Comparison of ENCODE assay signal across 19 mouse cellular contexts in the genomic region with DNA sequence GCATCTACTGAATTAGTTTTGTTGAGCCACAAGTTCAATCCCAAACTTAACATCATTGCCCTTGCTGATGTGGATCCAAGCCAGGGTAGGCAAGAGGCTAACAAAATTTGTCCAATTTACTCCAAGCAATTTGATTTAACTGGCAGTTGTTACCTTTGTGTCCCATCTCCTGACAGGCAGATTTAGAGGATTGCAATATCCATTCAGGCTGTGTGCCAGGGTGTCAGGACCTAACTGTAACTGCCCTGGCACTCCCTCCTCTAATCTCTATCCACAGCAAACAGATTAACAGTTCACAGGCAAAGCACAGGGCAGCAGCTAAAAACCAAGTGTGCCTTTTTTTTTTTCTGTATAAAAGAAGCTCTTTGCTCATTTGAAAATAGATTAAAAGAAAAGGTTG.
DNase-seq lines count a peak whose midpoint lies in the region; ATAC-seq and TF ChIP-seq lines count a peak whose summit lies in the region.
"Had no signal": no experiment of that assay in that cellular context is flagged by ENCODE, and none has a peak within 500 bp of the region (broad histone marks: within the 10 kb centered on the region; RNA-seq: fewer than 3 reads in every experiment).

No protein-coding gene starts in this region.

- DNase-seq in adrenal gland, postnatal 10 days, result peak; percentile 2
- DNase-seq in adrenal gland, postnatal 25 days, result no peak
- DNase-seq in forebrain, embryonic 14.5 days (ENCODE audit: low spot score), result peak; percentile 7
- DNase-seq in forebrain, postnatal 0 days, result no peak
- DNase-seq in midbrain, postnatal 0 days (ENCODE audit: low spot score), result peak; percentile 2
- DNase-seq in gastrocnemius, adult 18-20 months (ENCODE audit: low spot score), result no peak
- DNase-seq: cerebellum, adult 8-10 months; embryo, embryonic 11 days; gastrocnemius, adult 2 months; gastrocnemius, postnatal 25 days; heart, adult 11 months; heart, postnatal 36 days; kidney, adult 11 months had no signal

- no peak for ATAC-seq in forebrain, embryonic 14.5 days
- ATAC-seq in forebrain, postnatal 0 days, result no peak
- ATAC-seq in midbrain, postnatal 0 days (ENCODE audit: low FRiP score), result no peak
- ATAC-seq in midbrain, embryonic 16.5 days, result no peak
- ATAC-seq: forebrain, embryonic 16.5 days; hindbrain, embryonic 16.5 days had no signal

- no peak overlapping the region for H3K27ac ChIP-seq in forebrain, embryonic 14.5 days (ENCODE audit: low read depth, low read length)
- no peak overlapping the region for H3K27ac ChIP-seq in forebrain, postnatal 0 days (ENCODE audit: low read depth, low read length)
- no peak overlapping the region for H3K27ac ChIP-seq in midbrain, postnatal 0 days (ENCODE audit: low read depth, low read length)
- H3K27ac ChIP-seq in midbrain, embryonic 16.5 days (ENCODE audit: low read length), result no peak overlapping the region
- H3K27ac ChIP-seq: embryonic facial prominence, embryonic 15.5 days; gastrocnemius, adult 2 months; heart, embryonic 13.5 days had no signal

- H3K4me1 ChIP-seq in forebrain, embryonic 14.5 days (ENCODE audit: control insufficient read depth, insufficient read depth, low read length), result no peaks in the 10 kb centered on the region
- H3K4me1 ChIP-seq in forebrain, postnatal 0 days (ENCODE audit: insufficient read depth), result no peaks in the 10 kb centered on the region
- no peaks in the 10 kb centered on the region for H3K4me1 ChIP-seq in midbrain, postnatal 0 days (ENCODE audit: insufficient read depth, low read length)
- no peaks in the 10 kb centered on the region for H3K4me1 ChIP-seq in midbrain, embryonic 16.5 days (ENCODE audit: control insufficient read depth, insufficient read depth, low read length)
- H3K4me1 ChIP-seq: embryonic facial prominence, embryonic 15.5 days; heart, embryonic 13.5 days had no signal

- H3K9me3 ChIP-seq in forebrain, embryonic 14.5 days (replicated peaks; ENCODE audit: control insufficient read depth, low read length), result no peaks in the 10 kb centered on the region
- H3K9me3 ChIP-seq in forebrain, postnatal 0 days (ENCODE audit: low read length), result no peaks in the 10 kb centered on the region
- no peaks in the 10 kb centered on the region for H3K9me3 ChIP-seq in midbrain, postnatal 0 days (ENCODE audit: low read length)
- no peaks in the 10 kb centered on the region for H3K9me3 ChIP-seq in midbrain, embryonic 16.5 days (replicated peaks; ENCODE audit: control insufficient read depth, low read length, poor library complexity, severe bottlenecking)
- H3K9me3 ChIP-seq: embryonic facial prominence, embryonic 15.5 days; heart, embryonic 13.5 days had no signal

- H3K27me3 ChIP-seq in forebrain, embryonic 14.5 days (replicated peaks; ENCODE audit: control insufficient read depth, insufficient read depth, low read length), result no peaks in the 10 kb centered on the region
- no peaks in the 10 kb centered on the region for H3K27me3 ChIP-seq in forebrain, postnatal 0 days (ENCODE audit: insufficient read depth, low read length)
- no peaks in the 10 kb centered on the region for H3K27me3 ChIP-seq in midbrain, postnatal 0 days (ENCODE audit: insufficient read depth, low read length)
- no peaks in the 10 kb centered on the region for H3K27me3 ChIP-seq in midbrain, embryonic 16.5 days (ENCODE audit: control insufficient read depth, insufficient read depth, low read depth, low read length)
- H3K27me3 ChIP-seq: embryonic facial prominence, embryonic 15.5 days; heart, embryonic 13.5 days had no signal

- no peak overlapping the region for H3K4me3 ChIP-seq in forebrain, embryonic 14.5 days (ENCODE audit: low read depth, low read length)
- no peak overlapping the region for H3K4me3 ChIP-seq in forebrain, postnatal 0 days (ENCODE audit: low read depth, low read length)
- H3K4me3 ChIP-seq in midbrain, postnatal 0 days (ENCODE audit: low read depth, low read length), result no peak overlapping the region
- no peak overlapping the region for H3K4me3 ChIP-seq in midbrain, embryonic 16.5 days (ENCODE audit: low read depth, low read length)
- H3K4me3 ChIP-seq: embryonic facial prominence, embryonic 15.5 days; erythroblast, embryonic 14.5 days; gastrocnemius, adult 2 months; heart, embryonic 13.5 days had no signal

- H3K9ac ChIP-seq in forebrain, embryonic 14.5 days (ENCODE audit: low read length), result no peak overlapping the region
- H3K9ac ChIP-seq in forebrain, postnatal 0 days, result no peak overlapping the region
- no peak overlapping the region for H3K9ac ChIP-seq in midbrain, postnatal 0 days (replicated peaks; ENCODE audit: low read length, poor library complexity, severe bottlenecking)
- no peak overlapping the region for H3K9ac ChIP-seq in midbrain, embryonic 16.5 days (ENCODE audit: low read depth, low read length)
- H3K9ac ChIP-seq: embryonic facial prominence, embryonic 15.5 days; heart, embryonic 13.5 days had no signal

- no peaks in the 10 kb centered on the region for H3K36me3 ChIP-seq in forebrain, embryonic 14.5 days (ENCODE audit: control insufficient read depth, insufficient read depth, low read length)
- H3K36me3 ChIP-seq in forebrain, postnatal 0 days (ENCODE audit: insufficient read depth), result no peaks in the 10 kb centered on the region
- no peaks in the 10 kb centered on the region for H3K36me3 ChIP-seq in midbrain, postnatal 0 days (ENCODE audit: insufficient read depth, low read length)
- no peaks in the 10 kb centered on the region for H3K36me3 ChIP-seq in midbrain, embryonic 16.5 days (ENCODE audit: control insufficient read depth, insufficient read depth, low read length)
- H3K36me3 ChIP-seq: embryonic facial prominence, embryonic 15.5 days; heart, embryonic 13.5 days had no signal

- H3K4me2 ChIP-seq in forebrain, embryonic 14.5 days (ENCODE audit: low read length), result no peak overlapping the region
- no peak overlapping the region for H3K4me2 ChIP-seq in forebrain, postnatal 0 days (ENCODE audit: low read depth)
- no peak overlapping the region for H3K4me2 ChIP-seq in midbrain, postnatal 0 days (ENCODE audit: low read depth, low read length, poor library complexity, severe bottlenecking)
- no peak overlapping the region for H3K4me2 ChIP-seq in midbrain, embryonic 16.5 days (ENCODE audit: low read length)
- H3K4me2 ChIP-seq: embryonic facial prominence, embryonic 15.5 days; heart, embryonic 13.5 days had no signal

- TF ChIP-seq CTCF in forebrain, postnatal 0 days (IDR thresholded peaks at IDR 0.05; ENCODE audit: low read depth), result no peak
- no peak for TF ChIP-seq CTCF in midbrain, postnatal 0 days (IDR thresholded peaks at IDR 0.05)

Comparison
In these comparisons a context has a peak if more than half of its experiments do, and no peak if none do; other contexts are left out.
1. DNase-seq: peak in adrenal gland, postnatal 10 days (single experiment), forebrain, embryonic 14.5 days (single experiment) and midbrain, postnatal 0 days (single experiment); none in adrenal gland, postnatal 25 days (single experiment), forebrain, postnatal 0 days (single experiment) and gastrocnemius, adult 18-20 months (single experiment).